Mouse (Mus musculus) layer of hippocampus, postnatal 36 days (tissue): ENCODE data around the gene Apon. TPM values are rescaled to one million over a fixed set of nuclear protein-coding genes. Genes with fewer than 3 reads are reported as not detected.
"Not testable (repeated sequence)": the region's sequence is repeated elsewhere in the genome, so short reads cannot be mapped to it uniquely, and the experiment has no call there.

Experiments
- DNase-seq, 2 experiments: peaks; one replicate each; pipeline ENCODE4 v3.0.0; 2022
- total RNA-seq, 2 experiments: library from RNA; stranded (reverse); gene quantifications; 2 replicates each; pipeline ENCODE4 v1.2.3; 2021

Gene Apon
- total RNA-seq: not detected

DNA sequence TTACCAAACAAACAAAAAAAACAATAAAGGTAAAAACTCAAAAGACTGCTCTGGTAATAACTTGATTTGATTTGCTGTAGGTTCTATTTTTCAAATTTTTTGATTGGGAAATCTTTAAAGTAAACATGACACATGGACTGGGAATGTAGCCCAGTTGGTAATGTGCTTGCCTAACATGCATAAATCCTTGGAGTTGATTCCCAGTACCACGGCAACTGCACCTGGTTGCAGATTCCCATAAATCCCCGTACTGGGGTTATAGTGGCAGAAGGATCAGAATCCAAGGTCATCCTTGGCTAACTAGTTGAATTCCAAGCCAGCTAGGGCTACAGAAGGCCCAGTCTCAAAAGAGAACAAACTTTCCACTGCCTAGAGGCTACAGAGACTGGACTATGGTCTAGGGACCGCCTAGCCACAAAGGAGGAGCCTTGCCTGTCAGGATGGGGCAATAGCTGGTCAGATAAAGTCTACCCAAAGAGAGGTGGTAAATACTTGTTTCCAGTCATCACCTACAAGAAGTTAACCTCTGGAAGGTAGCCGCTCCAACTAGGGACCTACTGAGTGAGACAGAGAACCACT lies at the start of gene Apon:
Gene Apon, plus strand, starts transcription at position 420 of the 579 bp plus-strand sequence.
- no peak for DNase-seq

DNA sequence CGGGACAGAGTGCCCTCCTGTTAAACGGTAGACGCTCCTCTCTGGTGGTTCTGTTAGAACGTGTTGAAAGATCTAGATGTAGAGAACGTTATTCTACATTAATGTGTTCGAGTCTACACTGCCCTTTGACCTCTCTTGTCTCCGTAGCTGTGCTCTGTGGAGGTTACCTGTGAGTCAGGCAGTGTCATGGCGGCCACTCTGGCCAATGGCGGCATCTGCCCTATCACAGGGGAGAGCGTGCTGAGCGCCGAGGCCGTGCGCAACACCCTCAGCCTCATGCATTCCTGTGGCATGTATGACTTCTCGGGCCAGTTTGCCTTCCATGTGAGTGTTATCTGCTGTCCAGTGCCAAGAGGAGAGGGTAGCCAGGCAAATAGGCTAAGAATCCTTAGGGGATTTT lies 49.0 kb upstream of the Apon start:
- no peak for DNase-seq

DNA sequence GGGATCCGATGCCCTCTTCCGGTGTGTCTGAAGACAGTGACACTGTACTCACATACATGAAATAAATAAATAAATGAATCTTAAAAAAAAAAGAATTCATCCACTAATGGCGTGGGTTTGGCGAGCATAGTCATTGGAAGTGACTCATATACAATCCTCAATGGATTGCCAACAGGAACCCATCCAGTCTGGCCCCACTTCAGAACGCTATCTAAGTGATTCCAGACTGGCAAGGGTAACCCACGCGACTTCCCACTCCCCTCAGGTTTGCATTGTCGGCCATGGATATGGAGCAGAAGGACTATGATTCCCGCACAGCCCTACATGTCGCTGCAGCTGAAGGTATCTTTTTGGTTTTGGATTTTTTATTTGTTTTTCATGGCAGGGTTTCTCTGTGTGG lies 45.6 kb upstream of the Apon start:
- no peak for DNase-seq

DNA sequence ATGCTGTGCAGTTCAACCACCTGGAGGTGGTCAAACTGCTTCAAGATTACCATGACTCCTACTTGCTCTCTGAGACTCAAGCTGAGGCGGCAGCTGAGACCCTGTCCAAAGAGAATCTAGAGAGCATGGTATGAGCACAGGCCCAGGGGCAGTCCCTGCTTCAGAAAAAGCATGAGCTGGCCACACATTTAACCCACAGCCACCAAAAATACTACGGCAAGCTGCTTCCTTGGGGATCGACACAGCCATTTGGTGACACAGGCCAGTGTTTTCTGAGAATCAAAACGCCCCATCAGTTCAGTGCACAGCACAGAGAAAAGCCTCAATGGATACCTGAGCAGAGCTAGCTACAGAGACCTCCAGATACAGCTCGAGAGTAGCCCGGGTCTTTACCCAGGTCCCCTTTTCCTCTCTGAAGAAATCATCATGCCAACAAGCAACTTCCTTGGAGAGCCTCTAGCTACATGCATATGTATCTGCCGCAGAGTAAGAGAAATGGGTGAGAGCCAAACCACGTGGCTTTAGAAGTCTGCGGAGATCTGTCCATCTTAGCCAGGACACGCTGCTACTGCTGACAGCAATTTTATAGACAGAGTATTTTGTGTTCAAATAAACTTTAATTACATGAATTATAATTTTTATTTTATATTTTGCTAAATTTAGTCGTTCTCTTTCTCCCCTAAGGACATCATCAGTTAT lies 44.4 kb upstream of the Apon start:
- no peak for DNase-seq

DNA sequence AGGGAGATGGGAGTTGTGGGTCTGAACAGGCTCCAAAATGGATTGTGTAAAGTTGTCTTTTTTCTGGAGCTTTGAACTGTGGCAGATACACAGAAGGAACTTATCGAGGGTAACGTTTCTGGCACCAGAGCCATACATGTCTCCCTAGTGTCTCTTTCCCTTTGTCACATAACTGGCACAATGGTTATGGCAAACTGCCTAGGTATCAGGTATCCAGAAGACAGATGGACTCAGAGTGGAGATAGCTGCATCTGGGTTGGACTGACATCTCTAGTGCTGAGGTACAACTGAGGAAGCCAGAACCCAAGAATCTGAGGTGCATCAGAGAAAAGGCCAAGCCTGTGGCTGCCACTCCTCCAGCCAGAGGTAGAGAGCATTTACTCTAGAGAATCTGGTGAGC lies 43.8 kb upstream of the Apon start:
- no peak for DNase-seq

DNA sequence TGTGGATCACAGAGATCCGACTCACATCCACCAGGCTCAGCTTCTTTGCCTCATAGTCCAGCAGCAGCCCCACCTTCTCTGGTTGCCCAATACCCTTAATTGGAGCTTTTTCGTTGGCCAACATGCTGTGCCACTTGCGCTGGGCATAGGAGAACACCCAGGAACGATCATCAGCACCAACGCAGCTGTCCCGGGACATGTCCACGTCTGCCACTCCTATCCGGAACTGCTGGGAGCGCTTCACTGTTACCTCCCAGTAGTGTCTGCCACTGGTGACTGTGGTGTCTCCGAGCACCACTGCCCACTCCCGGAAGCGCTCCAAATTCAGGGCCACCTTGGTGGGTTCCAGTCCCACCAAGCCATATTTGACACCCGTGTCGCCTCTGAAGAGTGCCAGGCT lies 42.9 kb upstream of the Apon start:
- DNase-seq: peak in 1 of 2 experiments; percentile 11

DNA sequence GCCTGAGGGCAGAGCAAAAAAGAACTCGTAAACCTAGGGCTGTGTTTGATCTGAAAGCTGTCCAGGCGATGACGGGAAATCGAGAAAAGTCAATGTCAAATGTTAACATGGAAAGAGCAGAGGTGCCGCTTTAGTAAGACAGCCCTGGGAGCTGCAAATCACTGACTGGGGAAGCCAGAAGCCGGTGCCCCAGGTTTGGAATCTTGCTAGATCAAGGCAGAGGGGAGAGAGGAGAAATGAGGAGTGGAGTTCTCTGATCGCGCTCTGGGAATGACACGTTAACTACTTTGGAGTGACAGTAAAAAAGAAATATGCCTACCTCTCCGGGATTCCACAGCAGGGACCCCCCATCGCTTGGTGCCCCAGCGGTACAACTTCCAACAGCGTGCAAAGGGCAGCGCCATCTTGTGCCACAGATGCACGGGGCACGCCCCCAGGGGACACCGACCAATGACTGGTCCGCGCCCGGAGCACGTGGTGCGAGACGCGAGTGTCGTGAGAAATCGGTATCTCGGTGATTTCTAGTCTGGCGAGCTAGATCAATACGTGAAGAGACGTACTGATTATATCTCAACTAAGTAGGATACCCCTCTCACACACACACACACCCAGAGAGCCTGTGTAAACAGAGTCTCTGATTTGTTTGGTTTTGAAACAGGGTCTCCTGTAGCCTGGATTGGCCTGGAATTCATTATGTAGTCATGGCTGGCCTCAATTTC lies 42.3 kb upstream of the Apon start, which contains the start of gene Spryd4:
Gene Spryd4, minus strand, starts transcription at position 418 of the 719 bp plus-strand sequence.
- DNase-seq: peak; percentile 86 to 87

DNA sequence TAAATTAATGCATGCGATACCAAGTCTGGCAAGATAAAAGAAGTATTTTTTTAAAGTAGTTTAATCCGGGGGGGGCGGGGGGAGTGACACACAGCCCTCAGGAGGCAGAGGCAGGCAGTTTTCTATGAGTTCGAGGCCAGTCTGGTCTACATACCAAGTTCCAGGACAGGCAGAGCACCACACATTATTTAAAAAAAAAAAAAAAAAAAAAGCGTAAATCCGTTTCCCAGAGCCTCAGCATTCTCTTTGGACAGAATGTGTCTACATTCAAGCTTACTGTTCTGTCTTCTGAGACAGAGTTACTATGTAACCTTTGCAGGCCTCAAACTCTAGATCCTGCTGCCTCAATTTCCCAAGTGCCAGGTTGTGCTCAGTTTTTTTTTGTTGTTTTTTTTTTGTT lies 41.7 kb upstream of the Apon start:
- DNase-seq: no peak

DNA sequence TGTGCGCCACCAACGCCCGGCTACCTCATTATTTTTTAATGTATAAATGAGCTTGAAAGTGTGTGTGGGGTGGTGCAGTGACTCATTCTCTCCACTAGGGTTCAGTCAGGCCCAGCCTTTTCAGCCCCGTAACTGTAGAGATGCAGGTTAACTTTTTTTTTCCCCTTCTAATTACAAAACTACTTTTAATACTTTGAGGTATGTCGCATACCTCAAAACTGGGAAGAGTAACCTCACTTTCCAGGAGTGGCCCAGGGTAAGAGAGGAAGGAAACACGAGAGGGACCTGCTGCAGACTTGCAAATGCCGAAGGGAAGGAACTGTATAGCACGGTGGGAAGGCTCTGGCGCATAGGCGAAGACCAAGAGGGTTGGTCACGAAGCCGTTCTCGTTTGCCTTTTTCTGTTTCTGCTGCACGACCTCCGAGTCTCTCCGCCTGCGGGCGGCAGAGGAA lies 41.0 kb upstream of the Apon start:
- peak in 1 of 2 experiments; percentile 19 for DNase-seq

DNA sequence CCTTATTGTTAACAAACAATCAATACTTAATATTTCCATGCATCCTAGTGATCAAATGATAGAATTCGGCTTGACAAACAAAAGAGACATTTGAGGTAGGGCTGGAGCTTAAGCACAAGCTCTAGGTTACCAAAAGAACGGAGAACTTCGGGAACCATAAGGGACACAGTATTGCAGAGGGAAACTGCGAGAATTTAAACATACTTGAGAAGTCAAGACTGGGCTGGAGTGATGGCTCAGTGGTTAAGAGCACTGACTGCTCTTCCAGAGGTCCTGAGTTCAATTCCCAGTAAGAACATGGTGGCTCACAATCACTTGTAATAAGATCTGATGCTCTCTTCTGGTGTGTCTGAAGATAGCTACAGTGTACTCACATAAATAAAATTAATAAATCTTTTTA lies 39.8 kb upstream of the Apon start:
- not testable (repeated sequence) for DNase-seq

DNA sequence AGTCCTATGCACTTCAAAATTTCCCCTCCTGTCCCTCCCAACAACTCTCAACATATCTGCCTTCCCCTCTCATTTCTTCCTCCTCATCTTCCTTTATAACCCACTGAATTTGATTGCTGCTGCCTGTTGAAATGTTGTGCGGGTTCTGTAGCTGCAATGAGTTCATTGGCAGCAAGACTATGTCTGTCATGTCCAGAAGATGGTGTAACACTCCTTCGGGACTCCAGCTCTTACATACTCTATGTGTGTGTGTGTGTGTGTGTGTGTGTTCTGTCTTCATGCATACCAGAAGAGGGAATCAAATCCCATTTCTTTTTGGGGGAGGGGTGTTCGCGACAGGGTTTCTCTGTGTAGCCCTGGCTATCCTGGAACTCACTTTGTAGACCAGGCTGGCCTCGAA lies 38.9 kb upstream of the Apon start:
- DNase-seq: no peak

DNA sequence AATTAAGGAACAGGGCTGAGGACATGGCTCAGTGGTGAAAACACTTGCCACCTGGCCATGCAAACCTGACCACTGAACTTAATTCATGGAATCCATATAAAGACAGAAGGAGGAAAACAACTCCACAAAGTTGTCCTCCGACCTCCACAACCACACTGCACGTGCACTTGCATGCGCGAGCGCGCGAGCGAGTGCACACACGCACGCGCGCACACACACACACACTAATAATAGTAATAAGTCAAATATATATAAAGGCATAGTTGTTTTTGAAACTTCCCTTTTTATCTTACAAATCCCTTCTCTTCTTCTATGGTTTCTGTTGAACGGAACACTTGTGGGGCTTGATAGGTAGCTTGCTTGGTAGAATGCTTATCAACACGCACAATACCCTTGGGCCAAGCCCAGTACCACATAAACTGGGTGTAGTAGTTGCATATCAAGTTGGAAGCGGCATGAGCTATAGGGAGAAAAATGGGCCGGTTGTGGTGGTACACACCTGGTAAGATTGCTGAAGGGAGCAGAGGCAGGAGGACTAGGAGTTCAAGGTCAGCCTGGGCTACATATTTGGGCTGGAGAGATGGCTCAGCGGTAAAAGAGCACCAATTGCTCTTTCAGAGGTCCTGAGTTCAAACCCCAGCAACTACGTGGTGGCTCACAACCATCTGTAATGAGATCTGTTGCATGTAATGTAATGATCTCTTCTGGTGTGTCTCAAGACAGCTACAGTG lies 35.3 kb upstream of the Apon start:
- DNase-seq: no peak

DNA sequence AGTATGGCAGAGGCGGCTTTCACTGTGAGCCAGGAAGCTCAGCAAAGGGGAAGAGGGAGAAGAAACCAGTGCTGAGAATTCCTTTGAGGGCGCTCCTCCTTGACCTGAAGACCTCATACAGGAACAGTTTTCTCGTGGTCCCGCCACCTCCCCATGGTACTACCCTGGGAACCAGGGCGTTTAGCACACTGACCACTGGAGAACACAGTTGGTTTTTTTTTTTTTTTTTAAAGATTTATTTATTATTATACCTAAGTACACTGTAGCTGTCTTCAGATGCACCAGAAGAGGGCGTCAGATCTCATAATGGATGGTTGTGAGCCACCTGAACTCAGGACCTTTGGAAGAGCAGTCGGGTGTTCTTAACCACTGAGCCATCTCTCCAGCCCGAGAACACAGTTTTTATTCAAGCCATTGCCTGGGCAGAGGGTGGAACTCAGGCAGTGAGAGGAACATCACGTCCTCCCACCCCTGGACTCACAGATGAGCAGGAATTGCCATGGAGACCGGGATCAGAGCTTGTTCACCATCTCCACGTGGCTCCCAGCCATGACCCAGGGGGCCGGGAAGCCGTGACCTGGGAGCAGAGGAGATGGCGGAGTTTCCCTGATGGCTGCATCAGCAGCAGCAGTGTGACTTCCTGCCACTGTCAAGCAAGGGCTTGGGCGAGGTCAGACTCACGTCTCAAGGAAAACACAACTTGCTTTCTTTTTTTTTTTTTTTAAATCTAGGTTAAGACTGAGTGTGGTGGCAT lies 32.2 kb upstream of the Apon start:
- no peak for DNase-seq

DNA sequence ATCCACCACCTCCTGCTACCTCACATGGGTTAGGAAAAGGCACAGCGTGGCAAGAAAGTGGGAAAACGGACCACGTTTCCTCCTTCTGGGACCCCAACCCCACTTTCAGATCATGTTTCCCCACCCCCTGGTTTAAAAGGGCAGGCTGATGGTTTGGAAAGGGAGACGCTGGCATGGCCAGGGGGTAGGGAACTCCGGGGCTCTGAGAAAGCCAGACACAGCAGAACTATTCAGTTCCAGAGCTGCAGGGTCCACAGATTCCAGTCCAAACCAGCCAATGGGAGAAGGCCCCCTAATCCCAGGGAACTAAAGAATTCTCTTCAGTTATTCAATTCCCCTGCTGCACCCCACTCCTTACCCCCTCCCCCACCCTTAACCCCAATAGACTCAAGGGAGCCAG lies 28.8 kb upstream of the Apon start:
- DNase-seq: no peak

DNA sequence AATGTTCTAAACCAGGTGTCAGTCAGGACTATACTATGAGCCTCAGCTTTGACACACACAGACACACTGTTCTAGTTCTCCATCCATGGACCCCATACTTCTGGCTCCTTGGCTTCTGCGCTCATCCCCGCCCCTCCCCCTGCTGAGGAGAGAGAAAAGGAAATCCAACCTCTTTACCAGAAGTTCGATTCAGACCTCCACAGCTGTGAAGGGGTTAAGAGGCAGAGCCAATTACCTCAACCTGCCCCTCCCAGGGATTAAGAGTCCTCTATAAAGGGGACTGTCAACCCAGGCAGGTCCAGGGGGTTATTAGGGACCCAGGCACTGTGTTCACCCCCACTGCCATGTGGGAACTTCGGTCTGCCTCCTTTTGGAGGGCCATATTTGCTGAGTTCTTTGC lies 28.4 kb upstream of the Apon start, which contains the start of gene Mip:
Gene Mip, plus strand, starts transcription at position 301 of the 400 bp plus-strand sequence.
- DNase-seq: no peak

DNA sequence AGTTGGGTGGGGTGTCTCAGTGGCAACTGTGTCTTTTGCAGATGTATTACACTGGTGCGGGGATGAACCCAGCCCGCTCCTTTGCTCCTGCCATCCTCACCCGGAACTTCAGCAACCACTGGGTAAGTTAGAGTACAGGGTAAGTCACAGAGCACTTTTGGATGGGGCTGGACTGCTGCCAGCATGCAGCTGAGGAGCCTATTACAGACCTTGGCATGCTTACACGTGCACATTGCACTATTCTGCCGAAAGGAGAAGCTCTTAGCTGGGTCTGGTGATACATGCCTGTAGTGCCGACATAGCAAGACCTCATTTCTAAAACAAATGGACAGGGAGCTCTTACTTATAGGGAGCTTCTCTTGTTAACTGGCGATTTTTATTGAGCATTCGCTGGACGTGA lies 26.3 kb upstream of the Apon start:
- DNase-seq: no peak

DNA sequence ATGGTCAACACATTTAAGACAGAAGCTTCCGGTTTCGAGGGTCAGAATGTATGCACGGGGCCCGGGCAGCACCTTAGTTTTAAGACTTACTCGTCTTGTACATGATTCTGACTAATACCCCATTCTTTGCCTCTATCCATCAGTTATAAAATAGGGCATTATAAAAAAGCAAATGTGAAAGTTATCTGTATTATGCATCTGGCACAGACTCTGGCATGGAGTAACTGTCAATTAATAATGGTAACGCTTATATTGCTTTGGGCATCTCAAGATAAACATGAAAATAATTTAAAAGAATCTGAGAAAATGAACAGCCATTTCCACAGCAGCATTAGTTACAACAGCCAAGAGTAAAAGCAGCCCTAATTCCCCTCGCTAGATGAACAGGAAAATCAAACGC lies 25.9 kb upstream of the Apon start:
- no peak for DNase-seq

DNA sequence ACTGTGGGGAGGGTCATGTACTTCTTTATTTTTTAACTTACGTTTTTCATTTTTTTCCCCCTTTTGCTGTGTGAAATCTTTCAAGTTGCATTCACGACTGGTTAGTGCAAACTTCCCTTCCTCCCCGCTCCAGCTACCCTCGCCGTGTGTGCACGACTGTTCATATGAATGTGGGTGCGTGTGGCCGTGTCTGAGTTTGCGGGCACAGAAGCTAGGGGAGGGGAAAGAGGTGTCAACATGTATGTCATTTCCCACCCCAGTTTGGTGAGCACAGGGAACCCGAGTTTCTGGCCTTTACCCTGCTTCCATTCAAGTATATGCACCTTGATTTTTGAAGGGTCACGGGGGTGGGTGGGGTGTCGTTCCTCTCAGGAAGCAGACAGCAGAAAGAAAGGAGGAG lies 23.3 kb upstream of the Apon start:
- DNase-seq: no peak

DNA sequence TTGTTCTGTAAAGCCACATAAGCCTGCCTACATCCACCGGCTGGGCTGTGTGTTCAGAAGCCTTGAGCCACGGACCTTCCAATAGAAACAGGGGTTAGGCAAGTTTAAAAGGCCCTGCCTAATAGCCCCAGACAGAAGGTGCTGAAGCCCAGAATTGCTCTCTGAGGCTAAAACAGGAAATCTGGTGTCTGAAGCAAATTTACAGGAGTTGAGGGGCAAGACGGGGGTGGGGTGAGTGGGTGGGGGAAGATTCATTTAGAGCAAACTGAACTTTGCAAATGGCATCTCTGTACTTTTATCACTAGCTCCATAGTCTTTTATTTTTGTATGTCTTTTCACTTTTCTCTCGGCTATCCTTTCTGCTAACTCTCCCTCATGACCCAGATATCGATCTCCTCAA lies 22.8 kb upstream of the Apon start:
- DNase-seq: no peak

DNA sequence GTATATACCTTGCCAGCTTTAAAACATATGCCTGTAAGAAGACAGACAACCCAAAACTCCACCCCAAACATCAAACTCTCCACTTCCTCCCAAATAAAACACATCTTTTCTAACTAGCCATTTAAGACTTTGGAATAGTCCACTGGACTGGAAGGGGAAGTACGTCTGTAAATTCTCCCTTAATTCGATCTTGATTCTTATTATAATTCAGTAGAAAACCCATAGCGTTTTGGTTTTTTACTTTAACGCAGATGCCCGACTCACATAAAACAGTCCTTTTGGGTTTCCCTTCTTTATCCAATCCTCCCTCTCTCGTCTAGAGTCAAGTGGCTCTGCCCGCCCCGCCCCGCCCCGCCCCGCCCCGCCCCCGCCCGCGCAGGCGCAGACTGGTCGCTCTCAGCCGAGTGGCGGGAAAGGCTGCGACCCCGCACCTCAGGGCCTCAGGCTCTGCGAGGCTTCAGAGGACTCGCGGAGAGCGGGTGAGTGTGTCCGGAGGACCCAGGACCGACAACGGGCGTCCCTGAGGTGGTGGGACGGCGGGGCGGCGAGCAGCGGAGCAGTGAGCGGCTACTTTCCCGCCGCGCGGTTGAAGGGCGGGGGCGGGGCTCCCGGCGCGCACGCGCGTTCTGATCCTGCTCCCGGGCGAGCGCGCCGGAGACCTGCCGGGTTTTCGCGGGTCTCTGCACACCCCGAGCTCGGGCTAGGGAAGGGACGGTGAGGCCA lies 22.0 kb upstream of the Apon start, which contains the start of gene Timeless:
Gene Timeless, plus strand, starts transcription at position 369 of the 723 bp plus-strand sequence.
- peak; percentile 88 to 90 for DNase-seq

DNA sequence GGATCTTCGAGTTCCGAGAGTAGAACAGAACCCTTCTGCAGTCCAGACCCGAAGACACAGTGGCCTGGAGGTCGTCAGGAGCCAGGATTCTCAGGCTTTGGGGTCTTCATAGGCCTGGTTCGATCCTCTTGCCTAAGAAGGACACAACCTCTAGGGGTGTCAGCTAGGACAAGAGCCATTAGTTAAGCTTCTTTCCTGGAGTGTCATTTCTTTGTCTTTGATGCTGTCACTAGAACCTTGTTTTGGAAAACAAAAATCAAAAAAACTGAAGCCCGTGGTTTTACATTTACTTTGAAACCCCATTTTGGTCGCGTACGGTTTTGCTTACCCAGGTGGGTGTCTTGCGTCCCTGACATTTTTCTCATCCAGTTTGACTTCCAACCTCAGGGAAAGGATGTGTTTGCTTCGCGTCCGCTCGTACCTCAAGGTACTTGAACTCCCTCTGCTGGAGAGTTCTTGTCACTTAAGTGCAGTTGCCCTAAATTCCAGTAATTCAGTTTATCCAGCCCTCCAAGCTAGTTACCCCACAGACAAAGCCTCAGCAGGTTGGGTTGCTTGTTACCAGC lies 21.4 kb upstream of the Apon start:
- peak; percentile 31 to 39 for DNase-seq
